Mouse (Mus musculus): ENCODE data around the gene Daglb. TPM values are rescaled to one million over a fixed set of nuclear protein-coding genes. Genes with fewer than 3 reads are reported as not detected.

The Daglb gene
- polyA plus RNA-seq, 1 experiment from 2014 or later = 4.9 TPM

DNA sequence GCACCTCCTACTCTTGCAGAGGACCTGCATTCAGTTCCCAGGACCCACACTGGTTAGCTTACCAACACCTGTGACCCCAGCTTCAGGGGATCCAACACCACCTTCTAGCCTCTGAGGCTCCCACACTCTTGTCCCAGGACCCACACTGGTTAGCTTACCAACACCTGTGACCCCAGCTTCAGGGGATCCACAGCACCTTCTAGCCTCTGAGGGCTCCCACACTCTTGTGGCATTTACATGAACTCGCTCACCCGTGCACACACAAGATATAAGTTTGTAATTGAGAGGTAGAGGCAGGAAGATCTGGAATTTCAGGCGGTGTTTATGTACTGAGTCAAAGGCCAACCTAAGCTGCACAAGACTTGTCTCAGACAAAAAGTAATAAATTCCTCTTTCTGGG lies 13.5 kb downstream of the Daglb start:
- no peak for ATAC-seq (replicated peaks; ENCODE audit: low FRiP score, low read depth)
- Histone ChIP-seq H3K4me3 (replicated peaks; ENCODE audit: low read depth, low read length) (no peak overlapping the region), H3K4me2 (ENCODE audit: low read length) (no peak overlapping the region), H3K9me3 (replicated peaks; ENCODE audit: low read length) (no peaks in the 10 kb centered on the region), H3K9ac (ENCODE audit: low read depth, low read length) (no peak overlapping the region), H3K27me3 (ENCODE audit: insufficient read depth, low read length) (no peaks in the 10 kb centered on the region), H3K4me1 (replicated peaks; ENCODE audit: insufficient read depth, low read length) (no peaks in the 10 kb centered on the region), H3K27ac (no peak overlapping the region), H3K36me3 (ENCODE audit: insufficient read depth, low read length) (peaks cover 8% of the 10 kb centered on the region; the same call in 1 of the 2 replicates)
- WGBS = 76% methylated on average over 3 of the region's 3 CpGs
- peak; percentile 7 for DNase-seq (ENCODE audit: low spot score)
- TF ChIP-seq CTCF (IDR thresholded peaks at IDR 0.05; ENCODE audit: low read depth) = no peak

DNA sequence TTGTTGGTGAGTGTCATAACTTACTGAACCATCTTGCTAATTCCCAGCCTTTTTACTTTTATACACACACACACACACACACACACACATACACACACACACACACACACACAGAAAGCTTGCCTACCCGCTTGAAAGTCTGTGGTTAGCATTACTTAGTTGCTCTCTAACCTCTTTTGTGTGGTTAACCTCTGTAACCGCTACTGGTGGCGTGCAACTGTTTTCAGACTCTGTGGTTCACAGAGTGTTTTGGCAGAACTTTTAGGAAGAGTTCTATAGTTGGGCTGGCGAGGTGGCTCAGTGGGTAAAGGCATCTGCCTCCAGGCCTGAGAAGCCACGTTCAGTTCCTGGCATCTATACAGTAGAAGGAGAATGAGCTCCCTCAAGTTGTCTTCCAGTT lies 20.6 kb downstream of the Daglb start:
- no peaks in the 10 kb centered on the region for H3K36me3 ChIP-seq (ENCODE audit: insufficient read depth, low read length)
- no peak for ATAC-seq (replicated peaks; ENCODE audit: low FRiP score, low read depth)
- H3K27ac ChIP-seq = no peak overlapping the region
- H3K9me3 ChIP-seq (replicated peaks; ENCODE audit: low read length) = no peaks in the 10 kb centered on the region
- H3K9ac ChIP-seq (ENCODE audit: low read depth, low read length) = no peak overlapping the region
- 89% methylated on average over 5 of the region's 5 CpGs for WGBS
- DNase-seq (ENCODE audit: low spot score) = no peak
- H3K4me3 ChIP-seq (replicated peaks; ENCODE audit: low read depth, low read length) = no peak overlapping the region
- H3K4me2 ChIP-seq (ENCODE audit: low read length) = no peak overlapping the region
- no peaks in the 10 kb centered on the region for H3K27me3 ChIP-seq (ENCODE audit: insufficient read depth, low read length)
- TF ChIP-seq CTCF (IDR thresholded peaks at IDR 0.05; ENCODE audit: low read depth) = no peak
- no peaks in the 10 kb centered on the region for H3K4me1 ChIP-seq (replicated peaks; ENCODE audit: insufficient read depth, low read length)

DNA sequence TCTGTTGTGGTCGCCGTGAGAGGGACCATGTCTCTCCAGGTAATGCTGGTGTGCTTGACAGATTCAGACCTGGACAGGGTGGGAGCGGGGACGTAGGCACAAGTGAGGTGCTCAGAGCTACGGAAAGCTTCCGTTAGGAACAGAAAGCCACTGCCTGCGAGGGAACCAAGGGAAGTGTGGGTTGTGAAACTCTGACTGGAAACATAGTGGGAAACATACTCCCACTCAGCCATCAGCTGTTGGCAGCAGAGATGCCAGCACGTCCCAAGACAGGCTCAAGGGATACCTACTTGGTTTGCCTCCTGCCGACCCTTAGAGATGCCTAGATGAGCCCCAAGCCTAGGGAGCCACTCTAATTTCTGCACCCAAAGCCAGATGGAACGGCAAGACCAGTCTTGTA lies 22.8 kb downstream of the Daglb start:
- Histone ChIP-seq H3K4me3 (replicated peaks; ENCODE audit: low read depth, low read length) (no peak overlapping the region), H3K36me3 (ENCODE audit: insufficient read depth, low read length) (no peaks in the 10 kb centered on the region), H3K27me3 (ENCODE audit: insufficient read depth, low read length) (no peaks in the 10 kb centered on the region), H3K4me2 (ENCODE audit: low read length) (no peak overlapping the region), H3K4me1 (replicated peaks; ENCODE audit: insufficient read depth, low read length) (no peaks in the 10 kb centered on the region), H3K9me3 (replicated peaks; ENCODE audit: low read length) (no peaks in the 10 kb centered on the region), H3K27ac (no peak overlapping the region), H3K9ac (ENCODE audit: low read depth, low read length) (no peak overlapping the region)
- ATAC-seq (replicated peaks; ENCODE audit: low FRiP score, low read depth) (no peak), DNase-seq (ENCODE audit: low spot score) (no peak)
- WGBS = 83% methylated on average over 10 of the region's 10 CpGs
- no peak for TF ChIP-seq CTCF (IDR thresholded peaks at IDR 0.05; ENCODE audit: low read depth)

DNA sequence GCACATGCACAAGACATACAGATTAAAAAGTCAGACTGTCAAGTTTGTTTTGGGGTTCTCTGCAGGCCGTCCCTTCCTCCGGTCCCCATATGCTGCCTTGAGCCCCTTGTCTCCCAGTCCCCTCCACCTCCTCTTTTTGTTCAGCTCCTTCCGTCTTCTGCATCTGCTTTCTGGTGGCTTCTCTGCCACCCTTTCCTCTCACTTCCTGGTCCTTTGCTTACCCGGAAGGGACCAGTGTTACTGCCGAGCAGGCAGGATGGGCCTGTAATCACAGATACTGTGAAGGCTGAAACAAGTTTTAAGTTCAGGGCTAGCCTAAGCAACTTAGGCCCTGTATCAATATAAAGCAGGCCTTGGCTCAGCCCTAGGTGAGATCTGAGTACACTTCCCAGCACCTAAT lies 23.6 kb downstream of the Daglb start:
- no peaks in the 10 kb centered on the region for H3K4me1 ChIP-seq (replicated peaks; ENCODE audit: insufficient read depth, low read length)
- H3K4me2 ChIP-seq (ENCODE audit: low read length) = no peak overlapping the region
- no peaks in the 10 kb centered on the region for H3K9me3 ChIP-seq (replicated peaks; ENCODE audit: low read length)
- 85% methylated on average over 5 of the region's 5 CpGs for WGBS
- no peak for TF ChIP-seq CTCF (IDR thresholded peaks at IDR 0.05; ENCODE audit: low read depth)
- ATAC-seq (replicated peaks; ENCODE audit: low FRiP score, low read depth) (no peak), DNase-seq (ENCODE audit: low spot score) (no peak)
- H3K27ac ChIP-seq = no peak overlapping the region
- H3K4me3 ChIP-seq (replicated peaks; ENCODE audit: low read depth, low read length) = no peak overlapping the region
- no peaks in the 10 kb centered on the region for H3K36me3 ChIP-seq (ENCODE audit: insufficient read depth, low read length)
- no peak overlapping the region for H3K9ac ChIP-seq (ENCODE audit: low read depth, low read length)
- H3K27me3 ChIP-seq (ENCODE audit: insufficient read depth, low read length) = no peaks in the 10 kb centered on the region

DNA sequence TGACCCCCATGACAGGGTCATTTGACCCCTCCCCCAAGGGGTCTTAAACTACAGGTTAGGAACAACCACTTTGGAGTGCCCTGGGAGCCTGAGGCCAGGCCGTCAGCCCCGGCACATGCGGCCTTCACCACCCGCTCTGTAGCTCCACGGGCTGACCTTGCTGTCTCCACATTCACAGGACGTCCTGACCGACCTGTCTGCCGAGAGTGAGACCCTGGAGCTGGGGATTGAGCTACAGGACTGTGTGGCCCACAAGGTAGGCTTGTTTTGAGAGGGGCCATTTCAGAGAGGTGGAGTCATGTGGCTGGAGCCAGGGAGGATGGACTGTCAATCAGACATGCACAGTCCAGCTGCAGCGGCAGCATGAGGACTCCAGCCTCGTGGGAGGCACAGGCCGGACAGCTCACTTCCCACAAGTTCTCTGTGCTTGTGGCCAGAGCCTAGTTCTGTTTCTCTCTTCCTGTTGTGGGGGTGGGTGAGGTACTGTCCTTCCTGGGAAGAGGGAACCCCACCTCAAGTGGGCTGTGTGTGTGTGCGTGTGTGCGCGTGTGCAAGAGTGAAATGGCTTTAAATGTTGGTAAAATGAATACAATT lies 25.5 kb downstream of the Daglb start:
- Histone ChIP-seq H3K36me3 (ENCODE audit: insufficient read depth, low read length) (no peaks in the 10 kb centered on the region), H3K9ac (ENCODE audit: low read depth, low read length) (no peak overlapping the region), H3K9me3 (replicated peaks; ENCODE audit: low read length) (no peaks in the 10 kb centered on the region), H3K27ac (no peak overlapping the region), H3K4me1 (replicated peaks; ENCODE audit: insufficient read depth, low read length) (no peaks in the 10 kb centered on the region), H3K4me2 (ENCODE audit: low read length) (no peak overlapping the region), H3K4me3 (replicated peaks; ENCODE audit: low read depth, low read length) (no peak overlapping the region), H3K27me3 (ENCODE audit: insufficient read depth, low read length) (no peaks in the 10 kb centered on the region)
- TF ChIP-seq CTCF (IDR thresholded peaks at IDR 0.05; ENCODE audit: low read depth) = no peak
- 69% methylated on average over 14 of the region's 14 CpGs for WGBS
- ATAC-seq (replicated peaks; ENCODE audit: low FRiP score, low read depth) (no peak), DNase-seq (ENCODE audit: low spot score) (no peak)

DNA sequence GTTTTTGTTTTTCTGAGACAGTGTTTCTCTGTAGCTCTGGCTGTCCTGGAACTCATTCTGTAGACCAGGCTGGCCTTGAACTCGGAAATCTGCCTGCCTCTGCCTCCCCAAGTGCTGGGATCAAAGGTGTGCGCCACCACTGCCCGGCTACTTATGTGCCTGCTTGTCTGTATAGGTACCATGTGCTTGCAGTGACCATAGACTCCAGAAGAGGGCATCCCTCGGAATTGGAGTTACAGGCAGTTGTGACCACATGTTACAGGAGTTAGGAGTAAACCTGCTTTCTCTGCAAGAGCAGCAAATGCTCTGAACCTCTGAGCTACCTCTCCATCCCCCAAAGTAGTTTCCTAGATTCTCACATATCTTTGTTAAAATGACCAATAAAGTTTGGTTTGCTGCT lies 27.4 kb downstream of the Daglb start:
- no peak for ATAC-seq (replicated peaks; ENCODE audit: low FRiP score, low read depth)

DNA sequence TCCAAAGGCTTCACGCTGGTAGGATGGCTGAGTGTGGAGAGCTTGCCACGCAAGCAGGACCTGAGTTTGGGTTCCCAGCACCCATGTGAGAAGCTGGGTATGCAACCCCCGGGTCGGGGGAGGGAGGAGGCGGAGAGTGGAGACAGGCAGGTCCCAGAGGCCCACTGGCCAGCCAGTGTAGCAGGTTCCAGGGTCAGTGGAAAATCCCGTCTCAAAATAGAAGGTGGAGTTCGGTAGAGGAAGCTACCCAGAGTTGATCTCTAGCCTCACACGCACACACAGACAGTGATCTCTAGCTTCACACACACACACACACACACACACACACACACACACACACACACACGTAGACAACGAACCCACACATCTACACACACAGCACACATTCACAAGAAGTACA lies 28.8 kb downstream of the Daglb start:
- no peak for DNase-seq (ENCODE audit: low spot score)
- Histone ChIP-seq H3K27ac (no peak overlapping the region), H3K9me3 (replicated peaks; ENCODE audit: low read length) (no peaks in the 10 kb centered on the region), H3K4me1 (replicated peaks; ENCODE audit: insufficient read depth, low read length) (no peaks in the 10 kb centered on the region), H3K4me2 (ENCODE audit: low read length) (no peak overlapping the region), H3K9ac (ENCODE audit: low read depth, low read length) (no peak overlapping the region), H3K36me3 (ENCODE audit: insufficient read depth, low read length) (no peaks in the 10 kb centered on the region), H3K27me3 (ENCODE audit: insufficient read depth, low read length) (no peaks in the 10 kb centered on the region), H3K4me3 (replicated peaks; ENCODE audit: low read depth, low read length) (no peak overlapping the region)
- TF ChIP-seq CTCF (IDR thresholded peaks at IDR 0.05; ENCODE audit: low read depth) = no peak
- ATAC-seq (replicated peaks; ENCODE audit: low FRiP score, low read depth) = no peak
- WGBS = 84% methylated on average over 10 of the region's 10 CpGs

More for the DNA sequence above, 27.4 kb downstream of the Daglb start:
- WGBS = 89% methylated on average over 4 of the region's 4 CpGs
- no peak for DNase-seq (ENCODE audit: low spot score)
- TF ChIP-seq CTCF (IDR thresholded peaks at IDR 0.05; ENCODE audit: low read depth) = peak; percentile 12; the same call in 1 of the 2 replicates
- Histone ChIP-seq H3K4me2 (ENCODE audit: low read length) (no peak overlapping the region), H3K36me3 (ENCODE audit: insufficient read depth, low read length) (no peaks in the 10 kb centered on the region), H3K9me3 (replicated peaks; ENCODE audit: low read length) (no peaks in the 10 kb centered on the region), H3K27me3 (ENCODE audit: insufficient read depth, low read length) (no peaks in the 10 kb centered on the region), H3K9ac (ENCODE audit: low read depth, low read length) (no peak overlapping the region), H3K27ac (no peak overlapping the region), H3K4me1 (replicated peaks; ENCODE audit: insufficient read depth, low read length) (no peaks in the 10 kb centered on the region), H3K4me3 (replicated peaks; ENCODE audit: low read depth, low read length) (no peak overlapping the region)
